Mouse (Mus musculus) testis, adult 2 months (tissue): ENCODE data around the gene Pifo. TPM values are rescaled to one million over a fixed set of nuclear protein-coding genes. Genes with fewer than 3 reads are reported as not detected.

Source experiments
- H3K27ac ChIP-seq: fragments of 200-500 bp; 2 replicates; pipeline ENCODE4 v1.5.1; 2012; ENCODE audit warnings: low read depth, low read length; ENCODE audit not compliant: control insufficient read depth, insufficient read depth
- H3K27me3 ChIP-seq: fragments of 200-500 bp; 2 replicates; pipeline ENCODE4 v1.6.1; 2012; ENCODE audit warnings: mild to moderate bottlenecking, low read length, moderate library complexity; ENCODE audit not compliant: control insufficient read depth, insufficient read depth
- H3K36me3 ChIP-seq: fragments of 200-500 bp; 2 replicates; pipeline ENCODE4 v1.6.1; 2012; ENCODE audit warnings: mild to moderate bottlenecking, low read length; ENCODE audit not compliant: control insufficient read depth, insufficient read depth
- H3K4me1 ChIP-seq: fragments of 200-500 bp; 2 replicates; pipeline ENCODE4 v1.6.1; 2012; ENCODE audit warnings: low read length; ENCODE audit not compliant: control insufficient read depth, insufficient read depth
- H3K4me3 ChIP-seq: fragments of 200-500 bp; 2 replicates; pipeline ENCODE4 v1.5.1; 2012; ENCODE audit warnings: low read depth, mild to moderate bottlenecking, low read length, moderate library complexity, mixed read lengths; ENCODE audit not compliant: control insufficient read depth
- CTCF ChIP-seq: fragments of 200-500 bp; IDR thresholded peaks from 2 replicates; pipeline ENCODE4 v1.5.1; 2012; ENCODE audit warnings: low read depth, mild to moderate bottlenecking, inconsistent platforms, low read length, moderate library complexity; ENCODE audit not compliant: control insufficient read depth, insufficient read depth, insufficient replicate concordance
- POLR2A ChIP-seq: fragments of 200-500 bp; IDR thresholded peaks from 2 replicates; pipeline ENCODE4 v1.6.1; 2012; ENCODE audit warnings: low read depth, mild to moderate bottlenecking, inconsistent platforms, low read length, moderate library complexity; ENCODE audit not compliant: control insufficient read depth
- polyA plus RNA-seq: library from polyadenylated mRNA; depleted of rRNA; stranded (reverse); fragments of >200 nt; gene quantifications from 2 replicates; pipeline ENCODE4 v1.2.3, GENCODE M21; 2012; rRNA removed

Pifo gene
- polyA plus RNA-seq, 1 experiment: 112 TPM

- H3K27ac ChIP-seq: no peak overlapping the region
- no peaks in the 10 kb centered on the region for H3K4me1 ChIP-seq
- TF ChIP-seq CTCF: no peak
- TF ChIP-seq POLR2A: no peak
- no peak overlapping the region for H3K4me3 ChIP-seq
- H3K36me3 ChIP-seq: 0 out of 2 replicates have a peak, but pooled peaks cover 2% of the 10 kb centered on the region
- no peaks in the 10 kb centered on the region for H3K27me3 ChIP-seq
These were observed 63.1 kb downstream of the Pifo start for GRCm38 (mm10) chr3:105951348-105951747.

Other genes starting within 250 kb of the Pifo start
- 4.7 and 6.9 TPM in 2 replicates for gene Rap1a, start 213.3 kb downstream of the Pifo start, polyA plus RNA-seq
- gene Adora3, start 143.8 kb downstream of the Pifo start, polyA plus RNA-seq: 10.9 and 13.6 TPM in 2 replicates
- 290 and 388 TPM in 2 replicates for gene Tmigd3, start 143.7 kb downstream of the Pifo start, polyA plus RNA-seq
- gene I830077J02Rik, start 82.0 kb downstream of the Pifo start, polyA plus RNA-seq: 0.14 TPM in 1 of 2 replicates, not detected in the other
- 50.4 and 55.8 TPM in 2 replicates for gene Wdr77, start 55.3 kb downstream of the Pifo start, polyA plus RNA-seq
- 68.0 and 69.0 TPM in 2 replicates for gene Atp5f1, start 54.5 kb downstream of the Pifo start, polyA plus RNA-seq
- 10.3 and 13.3 TPM in 2 replicates for gene Ovgp1, start 40.9 kb downstream of the Pifo start, polyA plus RNA-seq
- 0.24 and 1.1 TPM in 2 replicates for gene Chil5, start 18.2 kb upstream of the Pifo start, polyA plus RNA-seq
- 0.66 and 0.70 TPM in 2 replicates for gene Chia1, start 98.6 kb upstream of the Pifo start, polyA plus RNA-seq
- gene Chil3, start 152.9 kb upstream of the Pifo start, polyA plus RNA-seq: 1.6 and 3.3 TPM in 2 replicates
- not detected in 2 replicates for gene Chil4, start 204.9 kb upstream of the Pifo start, polyA plus RNA-seq